Mouse (Mus musculus): ENCODE results near the gene 9130213A22Rik. TPM values are rescaled to one million over a fixed set of nuclear protein-coding genes. Genes with fewer than 3 reads are reported as not detected.

The 9130213A22Rik gene
- polyA plus RNA-seq, 1 experiment from 2014 or later: 0.36 TPM

DNA sequence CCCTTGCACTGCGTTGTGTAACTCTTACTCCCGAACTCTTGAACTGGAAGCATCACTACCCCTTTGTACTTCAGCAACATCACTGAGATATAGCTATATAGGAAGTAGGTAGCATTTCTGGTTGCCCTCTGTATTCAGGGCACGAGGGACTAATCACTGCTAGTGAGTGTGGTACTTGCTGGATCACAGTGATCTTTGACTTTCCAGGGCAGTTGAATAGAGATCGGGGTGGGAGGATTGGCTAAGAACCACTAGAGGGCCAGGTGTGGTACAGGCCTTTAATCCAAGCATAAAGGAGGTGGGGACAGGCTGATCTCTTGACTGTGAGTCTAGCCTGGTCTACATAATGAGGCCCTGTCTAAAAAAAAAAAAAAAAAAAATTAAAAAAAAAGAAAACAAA, 29.5 kb downstream of the 9130213A22Rik start:
- Histone ChIP-seq H3K9ac (ENCODE audit: low read length) (no peak overlapping the region), H3K4me3 (ENCODE audit: low read length) (no peak overlapping the region), H3K9me3 (ENCODE audit: control insufficient read depth, low read length) (no peaks in the 10 kb centered on the region), H3K27ac (ENCODE audit: low read length) (no peak overlapping the region), H3K27me3 (ENCODE audit: control insufficient read depth, insufficient read depth, low read depth, low read length) (no peaks in the 10 kb centered on the region), H3K4me1 (replicated peaks; ENCODE audit: control insufficient read depth, insufficient read depth, low read length) (peaks cover 26% of the 10 kb centered on the region), H3K4me2 (ENCODE audit: low read depth, low read length) (no peak overlapping the region), H3K36me3 (ENCODE audit: control insufficient read depth, insufficient read depth, low read length) (peaks cover 10% of the 10 kb centered on the region; the same call in 1 of the 2 replicates)
- 89% methylated on average over 4 of the region's 4 CpGs for WGBS
- no peak for ATAC-seq (ENCODE audit: low read depth)

DNA sequence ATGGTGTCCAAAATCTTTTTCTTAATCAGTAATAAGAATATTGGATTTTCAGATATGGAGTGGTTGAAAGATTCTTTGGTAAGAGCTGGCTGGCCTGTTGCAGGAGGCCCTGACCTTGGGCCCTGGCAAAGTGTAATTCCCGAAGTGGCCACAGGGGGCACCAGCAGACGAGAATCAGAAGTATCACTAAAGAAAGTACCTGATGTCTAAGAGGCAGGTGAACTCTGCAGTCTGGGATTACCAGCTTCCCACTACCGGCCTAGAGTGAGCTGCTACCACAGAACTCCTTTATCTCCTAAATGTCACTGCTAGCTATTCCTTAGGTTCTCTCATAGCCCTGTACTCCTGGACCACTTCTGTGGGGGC, 30.0 kb downstream of the 9130213A22Rik start:
- no peak overlapping the region for H3K27ac ChIP-seq (ENCODE audit: low read length)

DNA sequence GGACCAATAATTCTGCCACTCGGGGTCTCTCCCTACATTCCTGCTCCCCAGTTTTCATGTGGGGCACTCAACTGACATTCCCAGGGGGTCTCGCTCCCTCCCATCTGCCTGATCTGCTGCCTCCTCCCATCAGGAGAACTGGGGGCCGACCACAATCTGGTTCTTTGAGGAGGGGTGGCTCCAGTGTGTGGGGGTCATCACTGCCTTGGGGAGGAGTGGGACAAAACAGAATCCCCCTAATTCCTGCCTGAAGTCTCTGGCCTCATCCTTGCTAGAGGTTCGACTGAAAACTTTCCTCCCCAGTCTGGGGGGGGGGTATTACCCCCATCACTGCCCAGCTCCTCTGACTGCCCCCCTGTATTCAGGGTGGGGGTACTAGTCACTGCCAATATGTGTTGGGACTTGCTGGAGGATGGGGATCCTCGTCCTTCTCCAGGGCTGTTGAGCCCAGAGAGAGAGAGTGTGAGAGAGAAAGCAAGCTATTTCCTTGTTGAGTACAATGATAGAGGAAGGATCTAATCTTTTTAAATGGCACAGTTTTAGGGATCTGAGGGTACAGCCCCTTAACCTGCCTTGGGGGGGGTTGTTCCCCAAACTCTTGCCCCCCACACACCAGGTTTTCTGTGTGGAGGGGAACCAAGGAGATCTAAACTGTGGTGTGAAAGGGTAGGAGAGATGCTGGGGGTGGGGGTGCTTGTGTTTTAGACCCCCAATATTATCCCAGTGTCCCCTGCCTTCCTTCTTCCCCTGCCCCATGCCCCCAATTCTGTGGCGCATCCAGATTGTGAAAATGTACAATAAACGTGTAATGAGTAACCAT, 30.6 kb downstream of the 9130213A22Rik start:
- Histone ChIP-seq H3K36me3 (ENCODE audit: control insufficient read depth, insufficient read depth, low read length) (peaks cover 10% of the 10 kb centered on the region; the same call in 1 of the 2 replicates), H3K27ac (ENCODE audit: low read length) (no peak overlapping the region), H3K9ac (ENCODE audit: low read length) (no peak overlapping the region), H3K9me3 (ENCODE audit: control insufficient read depth, low read length) (no peaks in the 10 kb centered on the region), H3K4me2 (ENCODE audit: low read depth, low read length) (no peak overlapping the region), H3K4me3 (ENCODE audit: low read length) (no peak overlapping the region), H3K27me3 (ENCODE audit: control insufficient read depth, insufficient read depth, low read depth, low read length) (no peaks in the 10 kb centered on the region), H3K4me1 (replicated peaks; ENCODE audit: control insufficient read depth, insufficient read depth, low read length) (peaks cover 25% of the 10 kb centered on the region)
- ATAC-seq (ENCODE audit: low read depth): no peak
- WGBS: 60% methylated on average over 7 of the region's 7 CpGs

More for the DNA sequence above, 30.0 kb downstream of the 9130213A22Rik start:
- ATAC-seq (ENCODE audit: low read depth): no peak
- H3K4me2 ChIP-seq (ENCODE audit: low read depth, low read length): no peak overlapping the region
- H3K27me3 ChIP-seq (ENCODE audit: control insufficient read depth, insufficient read depth, low read depth, low read length): no peaks in the 10 kb centered on the region
- H3K9ac ChIP-seq (ENCODE audit: low read length): no peak overlapping the region
- H3K4me1 ChIP-seq (replicated peaks; ENCODE audit: control insufficient read depth, insufficient read depth, low read length): peaks cover 25% of the 10 kb centered on the region
- H3K9me3 ChIP-seq (ENCODE audit: control insufficient read depth, low read length): no peaks in the 10 kb centered on the region
- 1% methylated on average over 3 of the region's 3 CpGs for WGBS
- H3K4me3 ChIP-seq (ENCODE audit: low read length): no peak overlapping the region
- peaks cover 10% of the 10 kb centered on the region; the same call in 1 of the 2 replicates for H3K36me3 ChIP-seq (ENCODE audit: control insufficient read depth, insufficient read depth, low read length)

DNA sequence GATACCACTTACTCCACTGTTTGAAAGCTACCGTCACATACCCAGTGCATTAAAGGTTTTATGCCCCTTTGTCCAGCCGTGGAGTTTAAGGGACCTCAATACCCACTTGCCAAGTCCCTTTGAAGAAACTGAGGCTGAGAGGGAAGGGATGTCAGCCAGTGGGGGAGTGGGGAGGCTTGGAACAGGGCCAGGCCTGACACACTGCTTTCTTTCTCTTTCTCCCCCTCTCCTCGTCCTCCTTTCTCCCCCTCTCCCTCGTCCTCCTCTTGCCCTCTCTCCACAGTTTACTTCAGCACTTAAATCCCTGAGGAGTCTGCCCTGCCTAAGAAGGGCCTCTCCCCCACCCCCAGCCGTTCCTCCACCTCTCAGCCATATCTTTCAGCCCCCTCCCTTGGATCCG, 32.0 kb downstream of the 9130213A22Rik start:
- Histone ChIP-seq H3K9me3 (ENCODE audit: control insufficient read depth, low read length) (no peaks in the 10 kb centered on the region), H3K27ac (ENCODE audit: low read length) (no peak overlapping the region), H3K27me3 (ENCODE audit: control insufficient read depth, insufficient read depth, low read depth, low read length) (no peaks in the 10 kb centered on the region), H3K9ac (ENCODE audit: low read length) (peak overlapping the region; percentile 56), H3K4me2 (ENCODE audit: low read depth, low read length) (no peak overlapping the region), H3K4me3 (ENCODE audit: low read length) (no peak overlapping the region), H3K36me3 (ENCODE audit: control insufficient read depth, insufficient read depth, low read length) (peaks cover 10% of the 10 kb centered on the region; the same call in 1 of the 2 replicates), H3K4me1 (replicated peaks; ENCODE audit: control insufficient read depth, insufficient read depth, low read length) (peaks cover 25% of the 10 kb centered on the region)
- ATAC-seq (ENCODE audit: low read depth): no peak
- 46% methylated on average over 6 of the region's 6 CpGs for WGBS

DNA sequence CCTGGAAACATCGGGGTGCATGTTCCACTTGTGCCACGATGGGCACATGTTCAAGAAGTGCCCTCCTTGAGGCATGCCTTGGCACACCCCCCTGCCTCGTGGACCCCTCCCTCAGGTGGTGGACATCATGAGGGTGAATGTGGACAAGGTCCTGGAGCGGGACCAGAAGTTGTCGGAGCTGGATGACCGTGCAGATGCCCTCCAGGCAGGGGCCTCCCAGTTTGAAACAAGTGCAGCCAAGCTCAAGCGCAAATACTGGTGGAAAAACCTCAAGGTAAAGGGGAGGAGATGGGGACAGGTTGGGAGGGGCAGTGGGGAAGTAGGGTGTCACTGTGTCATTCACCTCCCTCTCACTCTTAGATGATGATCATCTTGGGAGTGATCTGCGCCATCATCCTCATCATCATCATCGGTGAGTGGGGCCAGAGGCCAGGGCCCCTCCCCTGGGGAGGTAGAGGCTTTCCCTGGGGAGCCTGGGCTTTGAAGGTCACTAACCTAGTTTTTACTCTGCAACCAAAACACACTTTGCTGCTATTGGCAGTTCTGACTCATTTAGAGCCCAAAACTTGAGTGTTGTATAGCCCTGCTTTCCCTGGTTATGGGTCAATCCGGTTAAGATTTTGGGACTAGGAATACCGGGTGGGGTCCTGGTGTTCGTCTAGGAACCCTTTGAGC, 32.6 kb downstream of the 9130213A22Rik start:
- Histone ChIP-seq H3K4me1 (replicated peaks; ENCODE audit: control insufficient read depth, insufficient read depth, low read length) (peaks cover 25% of the 10 kb centered on the region), H3K27ac (ENCODE audit: low read length) (no peak overlapping the region), H3K9me3 (ENCODE audit: control insufficient read depth, low read length) (no peaks in the 10 kb centered on the region), H3K4me2 (ENCODE audit: low read depth, low read length) (peak overlapping the region; percentile 75), H3K4me3 (ENCODE audit: low read length) (peak overlapping the region; percentile 99), H3K27me3 (ENCODE audit: control insufficient read depth, insufficient read depth, low read depth, low read length) (no peaks in the 10 kb centered on the region), H3K9ac (ENCODE audit: low read length) (peak overlapping the region; percentile 100), H3K36me3 (ENCODE audit: control insufficient read depth, insufficient read depth, low read length) (peaks cover 10% of the 10 kb centered on the region; the same call in 1 of the 2 replicates)
- no peak for ATAC-seq (ENCODE audit: low read depth)
- 79% methylated on average over 12 of the region's 12 CpGs for WGBS

DNA sequence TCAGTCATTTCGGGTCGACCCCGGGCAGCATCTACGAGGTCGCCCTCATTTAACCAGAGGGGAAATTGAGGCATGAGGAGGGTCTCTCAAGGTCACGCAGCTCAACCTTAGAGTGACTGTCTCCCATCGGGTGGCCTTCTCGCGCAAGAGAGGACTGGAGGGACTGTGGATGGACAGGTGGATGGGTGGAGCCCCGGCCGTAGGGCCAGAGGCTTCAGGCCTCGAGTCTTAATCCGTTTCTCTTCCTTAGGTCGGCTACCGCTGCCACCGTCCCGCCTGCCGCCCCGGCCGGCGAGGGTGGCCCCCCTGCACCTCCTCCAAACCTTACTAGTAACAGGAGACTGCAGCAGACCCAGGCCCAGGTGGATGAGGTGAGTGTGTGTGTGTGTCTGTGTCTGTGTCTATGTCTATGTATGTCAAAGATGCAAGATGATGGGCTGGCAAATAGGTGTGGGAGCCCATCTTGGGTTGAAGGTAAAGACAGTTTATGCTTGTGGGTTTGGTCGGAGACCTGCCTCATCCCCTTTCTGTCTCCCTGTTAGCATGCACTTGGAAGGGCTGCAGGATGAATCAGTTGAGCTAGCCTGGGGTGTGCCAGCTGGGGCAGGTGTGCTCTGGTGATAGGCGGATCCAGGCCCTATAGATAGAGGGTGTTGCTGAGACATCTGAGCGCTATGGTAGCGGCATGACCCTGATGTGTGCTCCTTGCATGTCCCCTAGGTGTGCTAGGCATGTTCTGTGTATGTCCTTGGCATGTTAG, 33.4 kb downstream of the 9130213A22Rik start:
- 10% methylated on average over 25 of the region's 25 CpGs for WGBS
- H3K27ac ChIP-seq (ENCODE audit: low read length): peak overlapping the region; percentile 95
- H3K9me3 ChIP-seq (ENCODE audit: control insufficient read depth, low read length): no peaks in the 10 kb centered on the region
- H3K9ac ChIP-seq (ENCODE audit: low read length): peak overlapping the region; percentile 100
- peak overlapping the region; percentile 75 for H3K4me2 ChIP-seq (ENCODE audit: low read depth, low read length)
- no peaks in the 10 kb centered on the region for H3K27me3 ChIP-seq (ENCODE audit: control insufficient read depth, insufficient read depth, low read depth, low read length)
- peaks cover 20% of the 10 kb centered on the region for H3K4me1 ChIP-seq (replicated peaks; ENCODE audit: control insufficient read depth, insufficient read depth, low read length)
- peak; percentile 19 for ATAC-seq (ENCODE audit: low read depth)
- peak overlapping the region; percentile 99 for H3K4me3 ChIP-seq (ENCODE audit: low read length)
- peaks cover 10% of the 10 kb centered on the region; the same call in 1 of the 2 replicates for H3K36me3 ChIP-seq (ENCODE audit: control insufficient read depth, insufficient read depth, low read length)

DNA sequence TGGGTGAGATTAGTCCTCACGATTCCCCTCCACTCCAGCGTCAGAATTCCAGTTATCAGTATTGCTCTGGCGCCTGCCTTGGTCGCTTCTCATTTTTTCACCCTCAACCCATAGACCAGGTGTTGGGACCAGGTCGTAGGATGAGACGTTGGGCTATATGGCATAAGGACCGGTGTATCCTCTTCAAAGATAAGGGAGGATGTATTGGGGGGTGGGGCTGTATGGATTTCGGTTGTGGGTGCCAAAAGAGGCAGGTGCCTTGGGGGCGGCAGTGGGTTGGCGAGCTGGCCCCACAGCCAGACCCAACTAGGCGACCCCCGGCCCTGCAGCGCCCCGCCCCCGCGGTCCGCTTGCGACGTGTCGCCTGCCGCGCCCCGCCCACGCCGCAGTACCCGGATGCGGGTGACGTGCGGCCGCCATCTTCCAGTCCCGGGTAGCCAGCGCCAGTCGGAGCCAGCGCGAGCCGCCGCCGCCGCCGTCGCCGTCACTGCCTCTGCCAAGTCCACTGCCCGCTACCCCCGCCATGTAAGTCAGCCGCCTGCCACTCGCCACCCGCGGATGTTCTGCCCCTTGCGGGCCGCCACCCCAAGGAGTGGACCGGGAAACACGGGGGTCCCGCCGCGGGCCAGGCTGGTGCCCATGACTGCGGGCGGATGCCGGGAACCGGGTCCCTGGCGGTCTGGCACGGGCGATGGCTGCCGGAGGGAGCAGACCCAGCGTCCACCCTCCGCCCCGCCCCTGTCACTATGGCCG, 34.1 kb downstream of the 9130213A22Rik start, which contains the start of gene Vamp2:
TSS of gene Vamp2 (plus strand) at position 388 of the 753 bp plus-strand sequence.
- ATAC-seq (ENCODE audit: low read depth): peak; percentile 85
- Histone ChIP-seq H3K27ac (ENCODE audit: low read length) (peak within 1 kb of the TSS; percentile 95), H3K4me1 (replicated peaks; ENCODE audit: control insufficient read depth, insufficient read depth, low read length) (peaks cover 18% of the 10 kb centered on the region), H3K4me2 (ENCODE audit: low read depth, low read length) (peak within 1 kb of the TSS; percentile 75), H3K9ac (ENCODE audit: low read length) (peak within 1 kb of the TSS; percentile 100), H3K9me3 (ENCODE audit: control insufficient read depth, low read length) (no peaks in the 10 kb centered on the region), H3K4me3 (ENCODE audit: low read length) (peak within 1 kb of the TSS; percentile 99), H3K36me3 (ENCODE audit: control insufficient read depth, insufficient read depth, low read length) (peaks cover 10% of the 10 kb centered on the region; the same call in 1 of the 2 replicates), H3K27me3 (ENCODE audit: control insufficient read depth, insufficient read depth, low read depth, low read length) (no peaks in the 10 kb centered on the region)
- under 1% methylated on average over 59 of the region's 67 CpGs for WGBS

DNA sequence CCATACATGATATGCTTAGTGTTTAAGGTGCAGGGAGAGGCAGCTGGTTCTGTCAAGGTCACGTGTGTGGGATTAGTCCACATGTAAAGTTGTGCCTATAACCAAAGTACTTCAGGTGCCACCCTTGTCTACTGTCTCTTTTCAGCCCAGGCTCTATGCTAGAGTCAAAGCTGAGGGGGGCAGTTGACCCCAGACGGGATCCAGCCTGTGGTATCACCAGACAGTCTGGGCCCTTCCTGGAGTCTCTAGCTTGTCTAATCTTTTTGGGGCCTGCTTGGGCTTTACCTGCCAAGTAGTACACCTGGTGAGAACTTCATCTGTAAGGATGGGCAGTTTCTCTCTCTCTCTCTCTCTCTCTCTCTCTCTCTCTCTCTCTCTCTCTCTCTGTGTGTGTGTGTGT, 34.8 kb downstream of the 9130213A22Rik start:
- 62% methylated on average over 2 of the region's 2 CpGs for WGBS
- no peak overlapping the region for H3K9ac ChIP-seq (ENCODE audit: low read length)

More for the DNA sequence above, 34.8 kb downstream of the 9130213A22Rik start:
- Histone ChIP-seq H3K4me1 (replicated peaks; ENCODE audit: control insufficient read depth, insufficient read depth, low read length) (peaks cover 18% of the 10 kb centered on the region), H3K4me2 (ENCODE audit: low read depth, low read length) (no peak overlapping the region; the same call in 1 of the 2 replicates), H3K9me3 (ENCODE audit: control insufficient read depth, low read length) (no peaks in the 10 kb centered on the region), H3K27ac (ENCODE audit: low read length) (no peak overlapping the region), H3K36me3 (ENCODE audit: control insufficient read depth, insufficient read depth, low read length) (peaks cover 7% of the 10 kb centered on the region; the same call in 1 of the 2 replicates), H3K4me3 (ENCODE audit: low read length) (no peak overlapping the region), H3K27me3 (ENCODE audit: control insufficient read depth, insufficient read depth, low read depth, low read length) (no peaks in the 10 kb centered on the region)
- no peak for ATAC-seq (ENCODE audit: low read depth)
